Mouse (Mus musculus): ENCODE data around the gene Ptpa.

DNA sequence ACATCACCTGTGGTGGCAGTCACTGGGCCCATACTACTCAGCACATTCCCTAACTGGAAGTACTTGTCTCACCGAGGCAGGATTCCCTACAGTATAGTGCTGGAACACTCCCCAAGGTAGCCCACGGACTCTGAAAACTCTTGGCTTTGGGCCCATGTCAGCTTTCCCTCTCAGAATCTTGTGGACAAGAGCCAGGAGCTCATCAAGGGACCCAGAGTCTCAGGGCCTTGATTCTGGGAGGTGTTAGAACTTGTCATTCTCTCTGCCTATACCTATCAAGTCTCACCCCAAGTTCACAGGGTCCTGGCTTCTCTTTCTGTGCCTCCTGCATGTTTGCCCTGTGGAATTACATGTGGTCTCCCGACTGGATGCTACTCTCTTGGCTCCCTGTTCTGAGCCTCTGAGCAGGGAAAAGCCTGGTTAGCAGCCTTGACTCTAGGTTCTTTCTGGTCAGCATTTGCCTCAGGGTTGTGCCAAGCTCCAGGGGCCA lies 24.4 kb downstream of the Ptpa start:
- TF ChIP-seq CEBPB (IDR thresholded peaks at IDR 0.05; ENCODE audit: low read depth) (no peak), MAX (IDR thresholded peaks at IDR 0.05) (no peak)

Data from C2C12 (cell line).